Mouse (Mus musculus) kidney, postnatal 4 days (tissue): ENCODE measurements around the gene Eef2.

ENCODE experiments used
- DNase-seq, 2 experiments: peaks; one replicate each; pipeline ENCODE4 v3.0.0; 2021; ENCODE audit warnings: mixed read lengths in 2 of 2

Eef2 gene

DNA sequence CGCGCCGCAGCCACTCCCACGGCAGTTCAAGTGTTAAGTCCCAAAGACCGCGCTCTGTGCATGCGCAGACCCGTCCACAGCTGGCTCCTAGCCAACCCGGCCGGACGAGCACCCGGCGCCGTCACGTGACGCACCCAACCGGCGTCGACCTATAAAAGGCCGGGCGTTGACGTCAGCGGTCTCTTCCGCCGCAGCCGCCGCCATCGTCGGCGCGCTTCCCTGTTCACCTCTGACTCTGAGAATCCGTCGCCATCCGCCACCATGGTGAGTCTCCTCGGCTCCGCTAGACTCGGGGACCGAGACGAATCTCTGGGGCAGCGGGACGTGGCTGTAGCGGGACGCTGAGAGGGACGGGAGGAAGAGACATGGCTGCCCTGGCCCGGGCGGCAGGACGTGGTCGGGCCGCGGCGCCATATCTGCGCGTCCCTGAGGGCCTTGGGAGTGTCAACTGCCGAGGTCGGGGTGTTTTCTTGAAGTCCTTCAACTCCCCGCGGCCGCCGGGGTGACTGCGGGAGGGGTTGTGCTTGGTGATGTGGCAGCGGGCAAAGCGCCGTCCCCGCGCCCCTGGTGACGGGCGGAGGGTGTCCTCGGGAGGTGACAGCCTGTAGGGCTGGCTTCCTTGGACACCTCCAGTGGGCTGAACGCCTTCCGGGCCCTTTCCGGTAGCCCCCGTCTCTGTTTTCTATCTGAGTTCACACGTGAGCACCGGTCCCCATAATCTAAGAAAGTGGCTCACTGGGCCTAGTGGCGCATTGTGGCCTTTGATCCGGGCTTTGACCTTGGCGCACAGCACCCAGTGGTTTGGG is at the start of gene Eef2:
Gene Eef2, plus strand, starts transcription at position 166 of the 806 bp plus-strand sequence.
- DNase-seq = peak; percentile 100

DNA sequence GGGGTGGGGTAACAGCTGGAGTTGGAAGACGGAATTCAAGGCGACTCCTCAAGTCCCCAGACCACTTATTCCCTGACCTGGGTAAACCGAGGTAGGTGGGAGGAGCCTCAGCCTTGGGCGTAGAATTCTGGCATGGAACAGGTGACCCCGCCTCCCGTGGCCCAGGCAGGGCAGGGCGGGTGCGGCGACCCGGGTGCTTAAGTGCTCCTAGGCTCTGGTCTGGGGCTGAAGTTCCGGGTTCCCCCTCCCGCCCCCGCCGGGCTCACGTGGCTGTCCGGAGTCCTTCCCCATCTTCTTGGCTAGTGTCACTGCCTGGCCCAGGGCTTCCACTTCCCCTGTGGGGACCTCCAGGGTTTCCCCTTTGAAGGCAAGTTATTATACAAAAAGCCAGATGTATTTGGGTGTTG is 42.2 kb upstream of the Eef2 start:
- peak; percentile 57 to 73 for DNase-seq

DNA sequence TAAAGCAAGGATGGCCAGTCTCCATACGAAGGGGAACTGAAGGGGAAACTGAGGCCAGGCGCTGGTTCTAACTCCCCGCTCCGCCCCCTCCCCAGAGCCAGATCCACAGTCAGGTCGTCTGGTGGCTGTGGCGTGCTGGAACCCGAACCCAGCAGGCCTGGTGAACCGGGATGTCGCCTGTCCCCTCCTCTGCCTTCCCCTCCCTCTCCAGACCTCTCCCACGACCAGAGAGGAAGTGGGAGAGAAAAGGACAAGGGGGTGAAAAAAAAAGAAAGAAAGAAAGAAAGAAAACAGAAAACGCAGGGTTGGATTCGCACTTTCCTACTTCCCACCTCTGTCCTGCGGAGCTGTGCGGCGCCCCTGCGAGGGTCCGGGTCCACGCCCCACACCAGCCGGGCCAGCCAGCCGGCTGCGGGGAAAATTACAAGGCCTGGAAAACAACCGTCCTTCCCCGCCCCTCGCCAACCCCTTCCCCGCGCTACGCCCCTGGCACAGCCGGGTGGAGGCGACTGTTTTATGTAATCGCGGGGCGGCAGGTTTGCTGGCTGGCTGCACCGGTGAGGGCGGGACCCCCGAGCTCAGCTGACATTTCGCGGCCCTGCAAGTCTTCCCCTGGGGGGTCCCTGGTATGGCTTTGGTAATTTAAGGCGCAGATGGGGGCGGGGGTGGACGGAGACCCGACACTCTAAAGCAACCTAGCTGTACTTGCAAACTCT is 41.3 kb upstream of the Eef2 start, which contains the start of gene Zbtb7a:
Gene Zbtb7a, plus strand, starts transcription at position 255 of the 716 bp plus-strand sequence.
- DNase-seq = peak; percentile 65 to 70

DNA sequence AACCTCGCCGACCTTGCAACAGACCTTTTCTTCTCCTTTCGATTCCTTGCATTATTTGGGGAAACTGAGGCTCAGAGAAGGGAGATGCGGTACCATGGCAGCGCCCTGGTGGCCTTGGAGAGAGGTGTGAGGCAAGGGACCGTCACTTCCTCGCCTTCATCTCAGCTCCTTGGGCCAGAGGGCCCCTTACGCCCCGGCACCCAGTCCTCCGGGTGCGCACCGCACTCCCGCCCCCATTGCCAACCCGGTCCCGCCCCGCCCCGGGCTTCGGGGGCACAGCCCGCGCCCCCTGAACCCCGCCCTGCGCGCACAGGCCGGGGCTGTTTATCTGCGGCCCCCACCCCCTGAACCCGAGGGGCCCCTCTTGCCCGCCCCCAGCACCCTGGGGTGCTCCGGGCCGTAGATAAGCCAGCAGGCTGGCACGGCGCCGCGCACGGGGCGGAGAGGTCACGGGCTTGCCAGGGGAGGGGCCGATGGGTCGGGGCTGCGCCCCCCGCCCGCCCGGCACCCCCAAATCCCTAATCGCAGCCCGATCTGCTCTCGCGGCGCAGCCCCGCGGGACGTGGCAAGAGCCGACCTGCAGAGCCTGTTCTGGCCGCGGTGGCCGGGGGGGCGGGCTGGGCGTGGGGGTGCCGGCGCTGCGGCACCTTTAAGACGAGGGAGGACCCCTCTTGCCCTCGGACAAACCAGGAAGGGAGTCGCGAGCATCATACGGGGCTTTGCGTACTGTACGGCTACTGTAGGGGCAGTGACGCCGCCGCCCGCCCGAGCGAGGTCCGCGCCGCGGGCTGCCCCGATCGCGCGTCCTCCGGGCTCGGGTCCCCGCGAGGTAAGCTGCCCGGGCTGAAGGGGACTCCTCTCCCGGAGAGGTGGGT is 40.4 kb upstream of the Eef2 start:
- DNase-seq = peak; percentile 80 to 89

DNA sequence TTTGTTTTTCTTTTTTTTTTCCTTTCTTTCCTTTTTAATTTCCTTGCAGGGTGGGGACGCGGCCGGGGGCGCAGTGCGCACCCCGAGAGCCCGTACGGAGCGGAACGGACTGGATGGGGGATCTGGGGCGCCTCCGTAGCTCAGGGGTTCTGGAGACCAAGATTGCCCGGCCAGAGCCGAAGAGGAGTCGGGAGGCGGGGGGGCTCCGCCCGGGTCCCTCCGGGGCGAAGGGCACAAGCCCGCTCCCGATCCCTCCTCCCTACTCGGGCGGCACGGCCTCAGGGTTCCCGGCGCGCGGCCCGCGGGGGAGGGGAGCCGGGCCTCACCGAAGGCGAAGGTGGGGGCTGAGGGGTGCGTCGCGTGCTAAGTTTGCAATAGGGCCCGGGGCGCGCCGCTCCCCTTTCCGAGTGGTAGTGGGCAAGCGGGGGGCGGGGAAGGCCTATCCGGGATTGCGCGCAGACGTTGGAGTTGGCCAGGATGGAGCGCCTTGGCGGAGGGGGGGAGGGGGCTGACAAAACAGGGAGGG is 39.7 kb upstream of the Eef2 start:
- DNase-seq = peak in 1 of 2 experiments; percentile 91

DNA sequence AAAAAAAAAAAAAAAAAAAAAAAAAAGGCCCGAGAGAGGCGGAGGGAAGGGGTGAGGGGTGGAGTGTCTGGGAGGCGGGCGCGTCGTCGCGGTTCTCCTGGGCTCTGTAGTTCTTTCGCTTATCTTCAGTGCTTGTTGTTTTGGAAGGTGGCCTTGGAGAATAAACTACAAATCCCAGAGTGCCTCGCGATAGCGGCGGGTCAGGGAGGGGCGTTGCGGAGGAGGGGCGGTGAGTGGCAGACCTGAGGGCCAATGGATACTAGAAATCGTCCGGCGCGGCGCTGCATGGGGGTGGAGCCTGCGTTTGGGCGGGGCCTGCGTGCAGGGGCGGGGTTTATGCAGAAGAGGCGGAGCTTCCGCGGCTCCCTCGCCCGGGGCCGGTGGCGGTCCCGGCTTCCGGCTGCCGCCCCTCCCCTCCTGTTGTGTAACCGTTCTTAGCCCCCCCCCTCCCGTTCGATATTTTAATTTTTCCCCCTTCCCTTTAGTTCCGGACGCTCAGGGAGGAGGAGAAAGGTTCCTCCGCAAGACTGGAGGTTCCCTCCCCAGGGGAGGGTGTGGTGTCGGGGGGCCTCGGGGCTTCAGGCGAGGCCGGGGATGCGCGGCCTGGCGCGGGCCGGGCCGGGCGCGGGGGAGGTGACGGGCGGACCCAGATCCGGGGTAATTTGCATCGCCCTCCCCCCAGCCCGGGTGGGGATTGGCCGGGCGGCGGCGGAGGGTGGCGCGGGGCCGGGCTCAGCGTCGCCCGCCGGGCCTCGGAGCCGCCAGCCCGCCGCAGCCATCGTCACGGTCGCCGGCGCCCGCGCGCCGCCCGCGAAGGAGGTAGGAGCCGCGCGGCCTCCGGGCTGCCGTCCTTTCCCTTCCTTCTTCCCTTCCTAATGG is 38.9 kb upstream of the Eef2 start:
- peak; percentile 99 for DNase-seq

DNA sequence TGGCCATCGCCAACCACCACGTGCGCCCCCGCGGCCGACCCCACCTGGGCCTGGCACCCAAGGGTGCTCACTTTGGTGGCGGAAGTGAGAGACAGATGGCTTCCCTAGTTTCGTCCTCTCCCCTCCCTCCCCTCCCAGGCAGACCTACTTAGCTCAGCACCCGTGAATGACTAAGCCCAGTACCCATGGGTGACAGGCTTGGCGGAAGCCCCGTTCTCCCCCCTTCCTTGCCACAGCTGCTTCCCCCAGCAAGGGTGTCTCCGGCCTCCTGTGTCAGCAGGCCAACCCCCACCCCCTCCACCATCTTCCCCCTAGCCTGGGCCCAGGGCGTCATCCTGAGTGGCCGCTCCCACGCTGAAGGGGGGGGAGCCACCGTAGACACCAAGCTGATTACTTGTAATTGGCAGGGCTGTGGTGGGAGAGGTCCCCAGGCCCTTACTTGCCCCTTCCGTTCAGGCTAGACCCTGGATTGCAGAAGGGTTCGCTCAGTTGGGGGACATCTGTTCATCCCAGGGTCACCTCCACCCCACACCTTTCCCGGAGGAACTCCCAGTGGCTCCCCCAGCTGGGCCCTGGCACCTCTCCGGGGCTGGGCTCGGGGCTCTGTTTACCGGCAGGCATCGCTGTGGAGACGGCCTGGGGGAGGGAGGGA is 38.2 kb upstream of the Eef2 start:
- DNase-seq = peak; percentile 61 to 77

DNA sequence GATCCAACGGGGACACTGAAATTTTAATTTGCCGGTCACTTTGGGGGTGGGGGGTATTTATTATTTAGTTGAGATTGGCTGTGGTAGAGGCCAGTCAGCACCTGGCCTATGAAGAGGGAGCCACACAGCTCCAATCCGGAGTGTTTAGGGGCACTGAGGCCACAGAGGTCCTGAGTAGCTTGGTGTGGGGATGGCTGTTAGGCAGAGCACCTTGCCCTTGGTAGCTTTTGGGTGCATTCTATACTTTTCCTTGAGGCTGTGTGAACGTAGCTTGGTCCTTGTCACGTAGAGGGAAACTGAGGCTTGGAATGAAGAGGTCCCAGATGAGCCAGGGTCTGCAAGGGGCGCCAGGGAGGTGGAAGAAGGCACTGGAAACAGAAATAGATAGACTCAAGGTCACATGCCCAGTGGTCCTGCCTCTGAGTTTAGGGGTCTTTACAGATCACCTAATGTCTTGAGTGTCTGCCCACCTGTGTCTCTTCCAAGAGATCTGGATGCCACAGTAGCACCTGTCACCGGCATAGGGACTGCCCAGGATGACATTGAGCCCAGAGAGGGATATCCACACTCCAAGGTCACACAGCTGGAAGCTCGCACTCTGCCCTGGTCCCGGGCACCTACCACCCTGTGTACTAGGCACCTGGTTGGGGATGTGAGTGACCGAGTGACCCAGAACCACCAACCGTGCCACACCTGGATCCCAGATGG is 37.5 kb upstream of the Eef2 start:
- no peak for DNase-seq

DNA sequence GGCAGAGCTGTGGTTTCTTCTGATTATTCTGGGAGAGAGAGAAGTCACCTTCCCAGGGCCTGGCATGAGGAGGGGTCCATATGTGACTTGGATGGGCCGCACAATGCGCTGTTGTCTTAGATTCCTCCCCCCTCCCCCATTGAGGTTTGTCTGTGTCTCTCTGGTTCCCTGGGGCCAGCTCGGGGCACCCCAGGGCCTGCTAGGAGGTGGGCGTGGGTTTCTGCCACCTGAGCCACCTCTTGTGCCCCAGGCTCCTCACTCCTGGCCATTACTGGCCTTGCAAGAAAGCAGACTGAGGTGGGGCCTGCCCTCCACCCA is 36.9 kb upstream of the Eef2 start:
- DNase-seq = no peak

DNA sequence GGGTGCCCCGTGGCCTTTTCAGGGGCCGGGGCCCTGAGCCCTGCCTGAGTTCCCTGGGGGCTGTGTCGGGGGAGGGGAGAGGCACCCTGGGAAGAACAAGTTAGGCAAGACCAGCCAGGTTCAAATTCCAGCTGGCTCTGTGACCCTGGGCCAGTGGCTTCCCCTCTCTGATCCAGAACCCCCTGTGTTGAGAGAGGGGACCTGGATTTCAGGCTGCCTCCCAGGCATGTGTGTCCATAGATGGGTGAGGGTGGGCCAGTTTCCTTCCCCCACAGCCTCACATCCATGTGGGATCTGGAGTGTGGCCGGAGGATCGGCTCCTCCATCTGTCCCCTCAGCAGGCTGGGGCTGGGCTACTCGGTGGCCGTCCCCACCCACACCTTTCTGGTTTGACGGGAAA is 36.4 kb upstream of the Eef2 start:
- no peak for DNase-seq

DNA sequence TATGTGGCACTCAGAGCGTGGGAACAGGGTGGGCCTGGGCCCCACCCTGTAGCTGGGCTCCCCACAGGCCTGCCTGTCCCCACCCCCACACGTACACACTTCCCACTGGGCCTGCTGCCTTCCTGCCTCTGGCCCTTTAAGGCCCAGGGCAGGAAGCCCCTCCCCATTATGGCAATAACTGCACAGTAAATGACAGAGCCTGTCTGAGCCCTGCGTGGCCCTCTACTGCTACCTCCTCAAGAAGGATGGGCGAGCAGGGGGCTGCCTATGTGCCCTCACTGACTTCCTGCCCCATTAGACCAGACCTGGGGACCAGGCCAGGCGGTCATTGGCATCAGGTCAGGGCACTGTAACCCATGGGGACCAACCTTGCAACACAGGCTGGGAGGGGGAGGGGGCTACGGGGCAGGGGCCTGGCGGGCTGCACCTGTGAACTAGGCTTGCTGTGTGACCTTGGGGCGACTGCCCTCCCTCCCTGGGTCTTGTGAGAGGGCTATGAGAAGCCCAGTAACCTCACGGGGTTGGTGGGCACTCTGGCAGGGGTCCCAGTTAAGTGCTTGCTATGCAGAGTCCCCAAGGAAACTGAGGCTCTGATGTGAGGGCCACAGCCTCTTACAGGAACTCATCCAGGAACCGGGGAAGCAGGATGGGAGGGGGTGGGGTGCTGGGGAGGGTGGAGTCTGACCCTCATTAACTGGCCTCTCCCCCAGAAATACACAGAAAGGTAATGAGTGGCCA is 35.5 kb upstream of the Eef2 start:
- peak in 1 of 2 experiments; percentile 46 for DNase-seq

DNA sequence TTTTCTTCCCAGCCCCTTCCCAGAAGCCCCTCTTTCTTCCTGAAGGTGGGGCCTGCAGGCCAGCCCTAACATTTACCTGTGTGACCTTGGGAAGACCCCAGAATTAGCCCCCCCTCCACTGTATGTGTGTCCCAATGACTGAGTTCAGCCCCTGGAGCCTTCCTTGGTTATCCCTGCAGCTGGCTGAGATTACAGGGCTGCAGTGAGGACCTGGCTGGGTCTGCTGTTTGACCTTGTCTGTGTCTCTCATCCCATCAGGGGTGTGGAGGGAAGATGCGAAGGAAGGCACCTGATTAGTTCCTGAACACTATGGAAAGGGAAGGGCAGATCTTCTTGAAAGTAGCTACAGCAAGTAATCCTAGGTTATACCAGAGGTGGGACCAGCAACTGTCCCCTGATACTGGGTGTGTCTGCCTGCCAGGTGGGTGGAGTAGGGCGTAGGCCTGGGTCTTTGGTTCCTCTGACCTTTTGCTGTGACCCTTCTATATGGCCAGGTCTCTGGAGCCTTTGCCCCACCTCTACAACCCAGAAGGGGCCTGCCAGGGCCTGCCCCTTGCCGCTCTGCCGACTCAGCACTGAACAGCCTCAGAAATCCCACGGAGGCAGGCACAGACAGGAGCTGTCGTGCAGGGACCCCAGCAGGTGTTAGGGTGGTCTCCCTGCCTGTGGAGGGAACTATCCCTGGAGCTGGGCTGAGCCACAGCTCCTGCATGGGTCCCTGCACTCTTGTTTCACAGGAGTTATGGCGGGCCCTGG is 34.8 kb upstream of the Eef2 start:
- DNase-seq = no peak

DNA sequence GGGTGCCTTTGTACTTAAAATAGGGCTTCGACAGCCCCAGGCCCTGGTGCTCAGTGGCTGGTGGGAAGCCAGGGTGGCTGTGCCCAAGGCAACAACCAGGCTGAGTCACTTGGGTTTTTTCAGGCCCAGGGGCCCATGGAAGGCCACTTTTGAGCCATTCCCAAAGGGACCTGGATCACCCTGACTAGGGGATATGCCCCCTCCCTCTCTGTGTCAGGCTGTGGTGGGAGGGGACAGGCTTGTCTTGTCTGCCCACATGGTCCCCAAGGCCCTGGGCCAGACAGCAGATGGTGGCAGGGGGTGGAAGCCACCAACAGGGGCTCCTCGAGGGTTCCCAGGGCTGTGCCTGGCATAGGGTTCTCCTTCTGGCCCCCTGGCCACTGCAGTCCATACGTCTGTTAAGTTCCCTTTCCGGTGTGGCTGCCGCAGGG is 33.9 kb upstream of the Eef2 start:
- no peak for DNase-seq

DNA sequence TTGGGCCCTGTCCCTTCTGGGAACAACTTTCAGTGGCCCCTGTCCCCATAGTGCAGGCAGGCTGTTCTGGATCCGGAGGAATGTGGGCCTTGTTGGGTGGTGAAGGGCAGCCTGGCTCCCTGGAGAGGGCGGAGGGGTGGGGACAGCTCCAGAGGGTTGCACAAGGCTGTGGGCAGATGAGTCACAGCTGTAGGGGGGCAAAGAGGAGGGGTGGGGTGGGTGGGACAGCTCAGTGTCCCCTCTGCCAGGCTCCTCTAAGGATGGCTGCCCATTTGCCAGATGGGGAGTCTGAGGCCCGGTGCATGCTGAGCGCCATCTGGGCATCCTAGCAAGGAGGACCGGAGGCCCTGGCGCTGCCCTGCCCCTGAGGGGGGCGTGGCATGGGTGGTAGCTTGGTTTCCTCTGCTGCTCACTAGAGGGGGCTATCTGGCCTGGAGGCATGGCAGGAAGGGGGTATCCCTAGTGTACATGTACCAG is 33.2 kb upstream of the Eef2 start:
- DNase-seq = no peak

DNA sequence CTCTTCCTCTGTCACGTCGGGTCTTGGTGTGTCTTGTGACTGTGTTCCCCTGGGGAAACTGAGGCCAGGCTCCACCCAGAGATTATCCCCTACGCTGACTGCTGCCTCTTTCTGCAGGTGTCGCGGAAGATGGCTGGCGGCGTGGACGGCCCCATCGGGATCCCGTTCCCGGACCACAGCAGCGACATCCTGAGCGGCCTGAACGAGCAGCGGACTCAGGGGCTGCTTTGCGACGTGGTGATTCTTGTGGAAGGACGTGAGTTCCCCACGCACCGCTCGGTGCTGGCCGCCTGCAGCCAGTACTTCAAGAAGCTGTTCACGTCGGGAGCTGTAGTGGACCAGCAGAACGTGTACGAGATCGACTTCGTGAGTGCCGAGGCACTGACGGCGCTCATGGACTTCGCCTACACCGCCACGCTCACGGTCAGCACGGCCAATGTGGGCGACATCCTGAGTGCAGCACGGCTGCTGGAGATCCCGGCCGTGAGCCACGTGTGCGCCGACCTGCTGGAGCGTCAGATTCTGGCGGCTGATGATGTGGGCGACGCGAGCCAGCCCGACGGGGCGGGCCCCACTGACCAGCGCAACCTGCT is 32.5 kb upstream of the Eef2 start:
- DNase-seq = no peak

DNA sequence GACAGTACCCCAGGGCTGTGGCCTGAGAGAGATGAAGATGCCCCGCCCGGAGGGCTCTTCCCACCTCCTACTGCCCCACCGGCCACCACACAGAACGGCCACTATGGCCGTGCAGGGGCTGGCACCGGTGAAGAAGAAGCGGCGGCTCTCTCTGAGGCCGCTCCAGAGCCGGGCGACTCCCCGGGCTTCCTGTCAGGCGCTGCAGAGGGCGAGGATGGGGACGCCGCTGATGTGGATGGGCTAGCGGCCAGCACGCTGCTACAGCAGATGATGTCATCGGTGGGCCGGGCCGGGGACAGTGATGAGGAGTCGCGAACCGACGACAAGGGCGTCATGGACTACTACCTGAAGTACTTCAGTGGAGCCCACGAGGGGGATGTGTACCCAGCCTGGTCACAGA is 31.8 kb upstream of the Eef2 start:
- DNase-seq = peak in 1 of 2 experiments; percentile 37

DNA sequence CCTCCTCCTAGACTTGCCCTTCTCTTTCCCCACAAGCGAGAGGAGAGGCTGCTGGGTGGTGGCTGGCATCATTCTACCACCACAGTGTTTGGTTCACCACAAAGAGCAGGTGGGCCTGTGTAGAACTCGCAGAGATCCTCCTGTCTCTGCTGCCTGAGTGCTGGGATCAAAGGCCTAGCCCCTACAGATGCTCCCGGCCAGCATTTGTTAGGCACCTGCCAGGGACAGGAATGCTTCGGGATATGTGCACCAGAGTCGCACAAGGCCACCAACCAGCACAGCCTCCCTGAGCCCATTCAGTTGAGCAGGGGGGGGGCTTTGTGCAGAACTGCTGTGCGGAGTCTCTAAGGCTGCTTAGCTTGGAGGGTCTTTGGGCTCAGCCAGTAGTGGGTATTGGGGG is 31.1 kb upstream of the Eef2 start:
- DNase-seq = no peak

DNA sequence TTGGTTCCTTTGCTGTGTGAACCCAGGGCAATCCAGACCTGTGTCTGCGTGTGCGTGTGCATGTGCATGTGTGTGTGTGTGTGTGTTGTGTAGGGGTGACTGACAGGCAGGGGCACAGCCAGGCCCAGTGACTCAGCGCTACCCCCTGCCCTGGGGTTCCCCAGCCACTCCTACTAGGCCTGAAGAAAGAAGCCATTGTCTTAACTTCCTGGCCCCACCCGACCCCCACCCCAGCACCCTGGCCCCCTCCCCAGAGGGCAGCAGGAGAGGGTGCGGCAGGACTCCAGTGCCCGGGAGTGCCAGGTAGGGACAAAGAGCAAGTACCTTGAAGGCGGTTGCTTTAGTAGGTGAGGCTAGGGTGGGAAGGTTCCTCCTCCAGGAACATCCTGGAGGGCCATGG is 30.7 kb upstream of the Eef2 start:
- DNase-seq = no peak

DNA sequence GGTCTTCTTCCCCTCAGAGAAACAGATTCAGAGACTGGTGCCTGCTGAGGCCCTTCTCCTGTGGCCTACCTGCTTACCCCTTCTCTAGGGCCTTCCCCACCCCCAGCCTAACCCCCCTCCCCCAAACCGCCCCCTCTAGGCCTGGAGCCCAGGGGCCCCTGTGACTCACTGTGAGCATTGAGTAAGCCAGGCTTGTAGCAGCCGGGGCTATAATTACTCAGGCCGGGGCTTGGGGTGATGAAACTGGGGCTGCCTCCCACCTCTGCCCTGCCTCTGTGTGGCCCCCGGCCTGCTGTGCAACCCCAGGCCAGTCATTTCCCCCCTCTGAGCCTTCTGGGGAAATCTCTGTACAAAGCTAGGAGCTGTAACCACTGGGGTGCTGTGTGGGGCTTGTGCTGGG is 30.1 kb upstream of the Eef2 start:
- DNase-seq = no peak
